Mouse (Mus musculus) ovary, postnatal 36 days (tissue): Measurements from ENCODE around the gene Tmem60.

Experiments used
- DNase-seq: peaks from one replicate; pipeline ENCODE4 v3.0.0; 2022; ENCODE audit warnings: low spot score, mixed read lengths

The Tmem60 gene

GRCm38 (mm10) chr5:20881915-20882800 is at the start of gene Tmem60, which contains the start of gene Phtf2:
Gene Tmem60, plus strand, starts transcription at chr5:20882191.
Gene Phtf2, minus strand, starts transcription at chr5:20882124.
- peak; percentile 99 for DNase-seq

GRCm38 (mm10) chr5:20834399-20834798 is 47.6 kb upstream of the Tmem60 start:
- DNase-seq, result no peak

GRCm38 (mm10) chr5:20837082-20837481 is 44.9 kb upstream of the Tmem60 start:
- DNase-seq, result no peak

GRCm38 (mm10) chr5:20843405-20843804 is 38.6 kb upstream of the Tmem60 start:
- no peak for DNase-seq

- DNase-seq, result no peak
These were observed 38.2 kb upstream of the Tmem60 start for GRCm38 (mm10) chr5:20843816-20844215.

DNA sequence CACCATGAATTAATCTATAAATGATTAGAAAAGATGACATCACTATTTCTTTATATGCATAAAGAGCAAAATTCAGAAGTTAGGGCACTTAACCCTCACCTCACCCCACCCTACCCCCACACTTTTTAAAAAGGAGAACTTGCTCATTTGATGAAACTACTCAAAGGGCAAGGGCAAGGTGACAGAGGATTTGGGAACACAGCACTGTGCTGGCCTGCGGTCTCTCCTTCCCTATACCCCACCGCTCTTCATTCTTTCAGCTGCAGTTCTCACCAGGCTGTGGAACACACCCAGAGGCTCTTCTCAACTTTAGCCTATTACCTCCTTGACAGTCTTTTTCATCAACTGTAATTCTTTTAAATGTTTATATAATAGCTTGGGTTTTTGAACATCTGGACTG is 35.0 kb upstream of the Tmem60 start:
- DNase-seq, result no peak

- DNase-seq, result no peak
These were observed 26.9 kb upstream of the Tmem60 start for GRCm38 (mm10) chr5:20855066-20855465.

GRCm38 (mm10) chr5:20858404-20858803 is 23.6 kb upstream of the Tmem60 start:
- DNase-seq, result no peak

GRCm38 (mm10) chr5:20860565-20860964 is 21.4 kb upstream of the Tmem60 start:
- no peak for DNase-seq

GRCm38 (mm10) chr5:20861901-20862300 is 20.1 kb upstream of the Tmem60 start:
- DNase-seq, result no peak

GRCm38 (mm10) chr5:20864216-20864969 is 17.6 kb upstream of the Tmem60 start:
- no peak for DNase-seq

DNA sequence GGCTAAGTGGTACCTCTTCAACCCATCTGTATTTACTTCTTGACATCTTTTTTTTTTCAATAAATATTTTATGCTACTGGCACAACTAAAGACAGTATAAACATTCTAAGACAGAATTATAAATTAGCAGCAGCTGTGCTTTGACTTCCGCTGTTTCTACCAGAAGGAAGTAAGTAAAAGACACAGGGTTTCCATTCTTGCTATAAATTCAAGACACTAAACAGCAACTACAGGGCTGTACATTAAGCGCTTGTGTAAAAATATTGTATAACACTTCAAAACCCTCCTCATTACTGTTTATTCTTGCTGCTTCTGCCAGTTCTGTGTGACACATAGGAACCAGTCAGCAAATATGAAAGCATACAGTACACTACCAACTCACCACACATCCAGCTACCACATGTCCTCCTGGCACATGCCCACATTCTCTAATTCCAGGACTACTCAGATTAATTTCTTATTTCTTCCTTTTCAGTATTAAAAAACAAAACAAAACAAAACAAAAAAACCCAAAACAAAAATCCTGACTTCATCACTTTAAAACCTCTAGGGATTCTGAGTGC is 16.7 kb upstream of the Tmem60 start:
- DNase-seq, result no peak

GRCm38 (mm10) chr5:20873146-20873545 is 8.8 kb upstream of the Tmem60 start:
- DNase-seq, result no peak

DNA sequence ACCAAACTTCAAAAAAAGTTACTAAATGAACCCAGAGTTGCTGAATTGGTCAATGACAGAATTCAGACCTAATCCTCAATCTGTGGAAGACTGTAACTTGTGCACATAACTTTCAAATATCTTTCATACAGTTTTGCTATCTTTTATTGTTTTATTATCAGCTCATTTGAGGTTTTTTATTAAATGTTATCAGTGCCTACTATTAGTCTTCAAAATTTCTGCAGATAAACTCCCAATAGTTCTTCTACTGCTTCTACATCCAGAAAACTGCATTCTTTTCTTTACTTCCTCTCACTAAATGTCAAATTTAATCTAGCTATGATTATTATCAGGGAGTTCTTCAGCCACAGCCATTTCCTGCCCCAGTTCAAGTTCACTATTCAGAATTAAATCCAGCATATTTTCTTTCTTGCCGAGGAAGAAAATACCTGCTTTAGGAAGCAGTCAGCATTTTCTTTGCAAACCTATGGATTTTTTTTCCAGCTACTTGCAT is 5.0 kb upstream of the Tmem60 start:
- DNase-seq, result no peak

DNA sequence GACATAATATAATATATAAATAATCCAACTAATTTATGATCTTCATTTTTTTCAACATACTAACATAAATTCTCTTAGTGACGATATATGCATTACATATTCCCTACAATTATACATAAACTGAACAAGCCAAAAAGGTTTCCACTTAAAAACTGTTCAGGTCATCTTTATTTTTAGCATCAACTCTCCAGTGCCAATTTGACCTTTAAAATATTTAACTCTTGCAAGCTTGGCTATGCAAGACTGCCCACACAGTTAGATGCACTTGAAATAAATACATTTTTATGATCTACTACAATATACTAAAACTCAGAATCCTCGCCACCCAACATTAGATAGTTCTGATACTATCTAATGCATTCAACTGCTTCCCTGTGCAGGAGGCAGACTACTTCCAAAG is 1.6 kb upstream of the Tmem60 start:
- DNase-seq, result no peak

DNA sequence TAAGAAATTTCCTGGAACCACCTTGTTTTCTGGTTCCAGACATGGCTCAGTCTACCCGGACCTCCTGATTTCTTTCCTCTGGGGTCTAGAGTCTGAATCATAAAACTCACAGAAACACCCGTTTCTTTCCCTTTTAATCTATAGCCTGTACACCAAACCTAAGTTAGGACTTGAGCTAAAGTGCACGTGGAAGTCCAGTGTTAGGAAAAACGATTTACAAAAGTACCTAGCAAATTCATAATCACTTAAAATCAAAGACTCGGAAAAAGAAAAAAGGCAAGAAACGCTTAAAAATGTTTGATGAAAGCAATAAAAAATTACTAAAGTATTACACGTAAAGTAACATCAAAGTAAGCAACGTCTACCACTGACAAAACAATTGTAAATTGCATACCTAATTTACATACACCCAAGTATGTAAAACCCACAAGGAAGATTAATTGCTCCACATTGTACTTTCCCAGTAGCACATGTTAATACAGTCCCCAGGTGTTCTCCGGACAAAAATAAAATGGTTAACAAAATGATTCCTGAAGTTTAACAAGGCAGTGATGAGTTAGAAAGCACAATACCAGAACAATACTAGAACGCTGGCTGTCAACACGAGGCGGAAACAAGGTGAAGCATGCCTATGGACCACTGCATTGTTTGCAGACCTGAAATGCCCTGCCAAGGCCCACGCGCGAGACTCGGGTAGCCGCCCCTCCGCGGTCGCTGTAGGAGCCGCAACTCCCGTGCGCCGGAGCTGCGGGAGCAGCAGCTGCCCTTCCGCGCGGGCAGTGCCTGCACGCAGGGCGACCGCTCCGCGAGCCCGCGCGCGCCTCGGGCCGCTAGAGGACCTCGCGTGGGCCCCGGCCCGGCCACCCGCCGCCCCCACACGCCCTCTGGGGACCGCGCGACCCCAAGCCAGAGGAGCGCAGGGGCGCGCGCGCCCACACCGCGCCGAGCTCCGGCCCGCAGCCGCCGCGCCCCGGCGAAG is 905 bp upstream of the Tmem60 start:
- peak; percentile 57 for DNase-seq

DNA sequence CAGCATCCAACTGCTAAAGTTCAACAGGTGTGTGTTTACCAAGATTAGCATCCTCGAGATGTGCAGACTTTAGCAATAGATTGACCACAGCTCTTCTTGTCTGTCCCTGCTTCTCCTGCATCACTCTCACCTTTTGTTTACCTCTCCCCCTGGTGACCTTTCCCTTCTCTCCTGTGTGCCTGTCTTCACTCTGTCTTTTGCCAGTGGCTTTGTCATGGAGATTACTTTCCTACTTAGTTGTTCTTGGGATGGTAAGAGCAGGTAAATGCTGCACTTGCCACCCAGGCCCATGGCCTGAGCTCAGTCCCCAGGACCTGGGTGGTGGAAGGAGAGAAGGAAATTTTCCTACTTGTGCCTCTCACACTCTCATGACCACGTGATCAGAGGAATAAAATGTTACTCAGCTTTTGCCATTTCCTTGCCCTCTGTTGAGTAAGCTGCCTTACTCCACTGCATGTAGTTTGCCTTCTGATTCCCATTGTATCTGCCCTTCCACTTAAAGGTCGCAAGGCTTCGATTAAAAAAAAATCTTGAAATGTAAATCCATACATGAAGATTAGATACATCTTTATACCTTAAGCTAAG is 2.1 kb downstream of the Tmem60 start:
- DNase-seq, result no peak

- DNase-seq, result no peak
These were observed 15.6 kb downstream of the Tmem60 start for GRCm38 (mm10) chr5:20897446-20898167.

DNA sequence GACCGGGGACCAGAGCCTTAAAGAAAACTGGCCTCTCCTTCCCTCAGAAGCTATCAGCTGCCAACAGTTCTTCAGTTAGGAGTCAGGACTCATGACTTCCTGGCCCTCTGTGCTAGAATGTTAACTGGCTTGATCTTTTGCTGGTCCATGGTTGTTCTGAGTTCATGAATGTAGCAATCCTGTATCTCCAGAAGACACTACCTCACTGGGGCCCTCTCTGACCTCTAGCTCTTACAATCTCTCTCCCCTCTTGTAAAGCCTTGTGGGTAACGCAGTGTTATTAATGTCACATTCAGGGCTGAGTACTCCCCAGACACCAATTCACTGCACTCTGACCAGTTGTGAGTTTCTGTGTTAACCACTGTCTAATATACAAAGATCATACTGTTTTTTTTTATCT is 22.7 kb downstream of the Tmem60 start:
- no peak for DNase-seq

- no peak for DNase-seq
These were observed 23.4 kb downstream of the Tmem60 start for GRCm38 (mm10) chr5:20905437-20905836.
